Mouse (Mus musculus): ENCODE measurements around the gene Crx.

Gene Crx

GRCm38 (mm10) chr7:15864104-15864503 lies 15.7 kb downstream of the Crx start:
- DNase-seq (ENCODE audit: low spot score in 2 of 2) = no peak

- no peak for DNase-seq (ENCODE audit: low spot score in 2 of 2)
Observed at GRCm38 (mm10) chr7:15859657-15860056, 20.1 kb downstream of the Crx start.

DNA sequence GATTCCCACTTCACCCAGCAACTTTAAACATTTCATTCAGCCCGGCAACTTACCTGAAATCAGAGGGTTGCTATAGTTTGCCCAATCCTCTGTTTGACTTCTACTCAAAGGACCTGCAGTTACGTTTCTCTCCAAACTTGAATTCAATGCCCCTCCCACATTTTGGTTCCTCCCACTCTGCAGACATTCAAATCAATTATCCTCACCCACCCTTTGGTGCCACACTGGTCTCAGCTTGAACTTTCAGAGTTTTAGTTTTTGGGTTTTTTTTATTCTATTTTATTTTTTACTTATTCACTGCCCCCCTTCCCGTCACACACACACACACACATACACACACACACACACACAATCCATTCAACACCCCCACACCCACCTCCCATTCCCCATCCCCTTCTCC lies 40.2 kb downstream of the Crx start, which contains the start of gene Obox6:
Gene Obox6 (minus strand): TSS at position 101 of the 400 bp plus-strand sequence.
- DNase-seq (ENCODE audit: low spot score in 2 of 2) = no peak

Measured in right cerebral cortex, adult 2 months (tissue).